Mouse (Mus musculus): ENCODE data around the gene Amy2a3. TPM values are rescaled to one million over a fixed set of nuclear protein-coding genes. Genes with fewer than 3 reads are reported as not detected.

Amy2a3 gene
- polyA plus RNA-seq (2012; ENCODE audit: low replicate concordance): not detected in 2 replicates

GRCm38 (mm10) chr3:113323952-113324351, at the start of gene Amy2a3:
TSS of gene Amy2a3 (minus strand) at chr3:113324052.

DNA sequence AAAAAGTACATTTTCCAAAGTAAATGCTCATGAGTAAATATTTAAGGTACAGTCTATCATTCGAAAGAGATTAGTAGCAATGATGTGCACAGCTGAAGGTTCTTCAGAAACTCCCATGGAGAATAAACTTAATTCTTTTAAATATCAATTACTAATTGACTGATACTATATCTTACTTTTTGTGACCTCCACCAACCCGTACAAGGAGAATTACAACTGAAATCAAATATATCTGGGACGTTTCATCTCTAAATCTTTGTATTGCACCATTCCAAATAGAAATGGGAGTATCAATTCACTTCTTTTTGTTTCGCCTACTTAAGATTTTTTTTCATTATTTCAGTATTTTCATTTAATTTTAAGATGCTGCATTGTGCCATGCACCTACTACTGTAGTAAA, 32.7 kb upstream of the Amy2a3 start, which contains the start of gene Amy2a2:
TSS of gene Amy2a2 (minus strand) at position 101 of the 400 bp plus-strand sequence.

DNA sequence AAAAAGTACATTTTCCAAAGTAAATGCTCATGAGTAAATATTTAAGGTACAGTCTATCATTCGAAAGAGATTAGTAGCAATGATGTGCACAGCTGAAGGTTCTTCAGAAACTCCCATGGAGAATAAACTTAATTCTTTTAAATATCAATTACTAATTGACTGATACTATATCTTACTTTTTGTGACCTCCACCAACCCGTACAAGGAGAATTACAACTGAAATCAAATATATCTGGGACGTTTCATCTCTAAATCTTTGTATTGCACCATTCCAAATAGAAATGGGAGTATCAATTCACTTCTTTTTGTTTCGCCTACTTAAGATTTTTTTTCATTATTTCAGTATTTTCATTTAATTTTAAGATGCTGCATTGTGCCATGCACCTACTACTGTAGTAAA, 32.5 kb downstream of the Amy2a3 start, which contains the start of gene Amy2a4:
TSS of gene Amy2a4 (minus strand) at position 101 of the 400 bp plus-strand sequence.

Other genes starting within 250 kb of the Amy2a3 start
- not detected in 2 replicates for gene Amy2a5, start 65.2 kb downstream of the Amy2a3 start, polyA plus RNA-seq (2012; ENCODE audit: low replicate concordance)
- not detected in 2 replicates for gene Amy2a4, start 32.6 kb downstream of the Amy2a3 start, polyA plus RNA-seq (2012; ENCODE audit: low replicate concordance)
- not detected in 2 replicates for gene Amy2a2, start 32.6 kb upstream of the Amy2a3 start, polyA plus RNA-seq (2012; ENCODE audit: low replicate concordance)
- not detected in 2 replicates for gene Amy2a1, start 208.4 kb upstream of the Amy2a3 start, polyA plus RNA-seq (2012; ENCODE audit: low replicate concordance)